Mouse (Mus musculus) liver, embryonic 12.5 days (tissue): ENCODE measurements around the gene Vash2. TPM values are rescaled to one million over a fixed set of nuclear protein-coding genes. Genes with fewer than 3 reads are reported as not detected.
A peak's percentile ranks its signal among the peaks of the same experiment; 100 is the strongest.
"Not testable (repeated sequence)": the region's sequence is repeated elsewhere in the genome, so short reads cannot be mapped to it uniquely, and the experiment has no call there.

Experiments
- ATAC-seq: fragments of 200-750 bp; cut with Nextera tagmentation; 2 replicates; pipeline ENCODE4 v1.8.0; 2017; ENCODE audit warnings: moderate number of reproducible peaks, mild to moderate bottlenecking, moderate library complexity
- H3K27ac ChIP-seq: fragments of 300-500 bp; sonication (generic); 2 replicates; pipeline ENCODE4 v1.5.1; 2016; ENCODE audit warnings: mild to moderate bottlenecking
- H3K27me3 ChIP-seq: fragments of 300-500 bp; sonication (generic); replicated peaks from 2 replicates; pipeline ENCODE4 v1.6.1; 2016; ENCODE audit warnings: mild to moderate bottlenecking, moderate library complexity
- H3K36me3 ChIP-seq: fragments of 300-500 bp; sonication (generic); 2 replicates; pipeline ENCODE4 v1.6.1; 2016; ENCODE audit warnings: mild to moderate bottlenecking, moderate library complexity
- H3K4me1 ChIP-seq: fragments of 300-500 bp; sonication (generic); 2 replicates; pipeline ENCODE4 v1.6.1; 2016
- H3K4me2 ChIP-seq: fragments of 300-500 bp; sonication (generic); 2 replicates; pipeline ENCODE4 v1.6.1; 2016; ENCODE audit warnings: mild to moderate bottlenecking, moderate library complexity
- H3K4me3 ChIP-seq: fragments of 300-500 bp; sonication (generic); 2 replicates; pipeline ENCODE4 v1.5.1; 2016; ENCODE audit warnings: mild to moderate bottlenecking, moderate library complexity
- H3K9ac ChIP-seq: fragments of 300-500 bp; sonication (generic); 2 replicates; pipeline ENCODE4 v1.6.1; 2016; ENCODE audit warnings: mild to moderate bottlenecking, moderate library complexity
- H3K9me3 ChIP-seq: fragments of 300-500 bp; sonication (generic); replicated peaks from 2 replicates; pipeline ENCODE4 v1.6.1; 2016; ENCODE audit warnings: mild to moderate bottlenecking, moderate library complexity
- WGBS: fragments of 180-500 bp; shearing (Covaris S2); methylation state at CpG from one replicate; pipeline ENCODE4 v1.1.7; 2016; ENCODE audit not compliant: insufficient replicate concordance; 5-methylcytosine and 5-hydroxymethylcytosine counted together
- polyA plus RNA-seq: library from polyadenylated mRNA; unstranded; fragments of >200 nt; fragmentation: Nextera tagmentation; extraction: Ambion mirVana; gene quantifications from 2 replicates; pipeline ENCODE4 v1.2.1, GENCODE M21; 2016

Vash2 gene
- 3.9 and 4.0 TPM in 2 replicates for polyA plus RNA-seq

DNA sequence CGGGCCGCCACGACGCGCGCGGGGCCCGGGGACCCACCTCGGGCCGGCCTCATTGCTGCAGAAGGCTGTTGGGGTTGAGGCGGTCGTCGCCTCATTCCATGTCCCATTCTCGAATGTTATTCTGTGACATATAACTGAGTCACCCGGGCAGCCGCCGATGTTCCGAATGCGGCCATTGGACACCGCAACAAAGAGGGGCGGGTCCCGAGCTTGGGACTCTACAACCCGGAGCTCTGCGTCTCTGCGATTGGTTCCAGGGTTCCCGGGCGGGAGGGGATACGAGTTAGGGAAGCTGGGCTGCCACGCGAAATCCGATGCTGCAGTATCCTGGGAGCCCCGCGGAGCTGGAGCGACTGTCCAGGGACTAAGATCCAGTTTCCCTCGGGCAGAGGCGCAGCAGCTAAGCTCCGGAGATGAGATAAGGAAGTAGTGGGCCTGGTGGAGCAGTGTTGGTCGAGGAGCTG lies at the start of gene Vash2:
Vash2 (minus strand) TSS at position 197 of the 464 bp plus-strand sequence.
- Histone ChIP-seq H3K27ac (peak within 1 kb of the TSS; percentile 64; the same call in 1 of the 2 replicates), H3K4me2 (peak within 1 kb of the TSS; percentile 72), H3K27me3 (peaks cover 78% of the 10 kb centered on the region), H3K4me1 (peaks cover 13% of the 10 kb centered on the region), H3K36me3 (no peaks in the 10 kb centered on the region), H3K9me3 (no peaks in the 10 kb centered on the region), H3K9ac (peak within 1 kb of the TSS; percentile 52), H3K4me3 (peak within 1 kb of the TSS; percentile 53)
- ATAC-seq, result peak; percentile 70
- WGBS, result 1% methylated on average over 30 of the region's 38 CpGs

DNA sequence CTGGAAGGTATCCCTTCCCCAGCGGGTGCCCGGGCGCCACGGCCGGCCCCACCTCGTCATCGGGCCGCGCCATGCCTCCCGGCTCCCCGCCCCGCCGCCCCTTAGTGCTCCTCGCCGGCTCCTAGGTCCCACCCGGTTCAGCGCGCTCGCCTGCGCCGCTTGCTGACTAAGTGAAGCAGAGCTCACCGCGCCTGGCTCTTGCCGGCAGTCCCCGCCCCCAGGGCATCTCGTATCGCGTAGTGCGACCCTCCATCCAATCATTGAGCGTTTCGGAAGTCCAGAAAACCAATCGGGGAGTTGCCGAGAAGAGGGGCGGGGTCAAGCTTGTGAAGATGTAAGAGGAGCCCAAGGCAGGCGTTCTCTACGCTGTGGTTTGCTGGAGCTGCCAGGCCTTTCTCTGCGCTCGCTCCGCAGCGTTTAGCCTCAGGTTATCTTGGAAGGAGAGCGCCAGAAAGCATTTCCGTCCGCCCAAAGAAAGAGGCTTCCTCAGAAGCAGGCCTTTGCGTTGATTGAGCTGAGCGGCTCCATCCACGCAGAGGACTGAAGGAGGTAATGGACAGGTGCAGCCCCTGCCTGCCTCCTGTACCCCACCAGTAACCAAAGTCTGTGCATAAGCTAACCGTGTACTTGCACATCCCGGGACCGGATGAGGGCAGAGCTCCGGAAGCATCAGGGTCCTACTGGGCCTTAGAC lies 47.1 kb upstream of the Vash2 start, which contains the start of gene Flvcr1:
Flvcr1 (minus strand) TSS at position 138 of the 693 bp plus-strand sequence.
- WGBS, result under 1% methylated on average over 50 of the region's 50 CpGs
- H3K9ac ChIP-seq, result peak within 1 kb of the TSS; percentile 89
- H3K4me3 ChIP-seq, result peak within 1 kb of the TSS; percentile 84
- H3K4me2 ChIP-seq, result peak within 1 kb of the TSS; percentile 100
- H3K36me3 ChIP-seq, result peaks cover 8% of the 10 kb centered on the region
- H3K27me3 ChIP-seq, result no peaks in the 10 kb centered on the region
- H3K4me1 ChIP-seq, result peaks cover 31% of the 10 kb centered on the region
- peak; percentile 99 for ATAC-seq
- peak within 1 kb of the TSS; percentile 86 for H3K27ac ChIP-seq
- H3K9me3 ChIP-seq, result no peaks in the 10 kb centered on the region

GRCm38 (mm10) chr1:191025016-191026012 lies 46.2 kb upstream of the Vash2 start:
- Histone ChIP-seq H3K36me3 (peaks cover 12% of the 10 kb centered on the region), H3K4me3 (peak overlapping the region; percentile 84), H3K9ac (peak overlapping the region; percentile 89), H3K4me2 (peak overlapping the region; percentile 100), H3K27ac (peak overlapping the region; percentile 86), H3K27me3 (no peaks in the 10 kb centered on the region), H3K4me1 (peaks cover 27% of the 10 kb centered on the region), H3K9me3 (no peaks in the 10 kb centered on the region)
- 3% methylated on average over 68 of the region's 69 CpGs for WGBS
- peak; percentile 47 for ATAC-seq

DNA sequence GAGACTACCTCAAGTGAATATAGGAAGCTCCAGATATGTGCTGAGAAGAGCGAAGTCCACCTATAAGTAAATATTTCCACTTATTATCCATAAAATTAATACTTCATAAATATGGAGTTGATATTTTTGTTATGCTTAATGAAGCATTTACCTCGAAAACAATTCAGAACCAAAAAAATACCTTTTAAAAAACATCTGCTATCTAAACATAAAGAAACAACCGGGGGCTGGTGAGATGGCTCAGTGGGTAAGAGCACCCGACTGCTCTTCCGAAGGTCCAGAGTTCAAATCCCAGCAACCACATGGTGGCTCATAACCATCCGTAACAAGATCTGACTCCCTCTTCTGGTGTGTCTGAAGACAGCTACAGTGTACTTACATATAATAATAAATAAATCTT lies 44.7 kb upstream of the Vash2 start:
- H3K4me1 ChIP-seq, result peaks cover 27% of the 10 kb centered on the region
- not testable (repeated sequence) for H3K4me2 ChIP-seq, H3K27me3 ChIP-seq, ATAC-seq, H3K9me3 ChIP-seq, H3K9ac ChIP-seq, H3K27ac ChIP-seq, H3K4me3 ChIP-seq
- 83% methylated on average over 6 of the region's 6 CpGs for WGBS
- peaks cover 19% of the 10 kb centered on the region for H3K36me3 ChIP-seq

GRCm38 (mm10) chr1:191023140-191023539 lies 44.0 kb upstream of the Vash2 start:
- H3K4me3 ChIP-seq, result no peak overlapping the region
- ATAC-seq, result no peak
- 73% methylated on average over 2 of the region's 2 CpGs for WGBS

DNA sequence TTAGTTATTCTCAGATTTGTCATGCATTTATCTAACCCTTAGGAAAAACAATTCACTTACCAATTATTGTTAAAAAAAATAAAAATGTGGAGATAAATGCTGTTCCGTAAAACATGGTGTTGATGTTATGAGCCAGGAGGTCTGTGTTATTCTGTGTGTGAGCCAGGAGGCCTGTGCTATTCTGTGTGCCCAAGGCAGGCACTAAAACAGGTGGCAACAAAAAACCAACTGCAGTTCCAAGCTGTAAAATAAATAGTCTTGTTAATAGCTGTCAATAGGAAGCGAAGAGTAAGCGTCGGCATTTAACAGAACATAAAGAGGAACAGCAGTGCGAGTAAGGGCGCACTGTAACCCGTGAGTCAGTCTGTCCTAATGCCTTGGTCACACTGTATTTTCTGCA lies 41.9 kb upstream of the Vash2 start:
- 86% methylated on average over 7 of the region's 7 CpGs for WGBS
- Histone ChIP-seq H3K9ac (no peak overlapping the region), H3K4me1 (peaks cover 18% of the 10 kb centered on the region), H3K9me3 (no peaks in the 10 kb centered on the region), H3K27ac (no peak overlapping the region), H3K4me3 (no peak overlapping the region), H3K36me3 (peaks cover 19% of the 10 kb centered on the region), H3K4me2 (no peak overlapping the region), H3K27me3 (no peaks in the 10 kb centered on the region)
- no peak for ATAC-seq

More at GRCm38 (mm10) chr1:191023140-191023539, 44.0 kb upstream of the Vash2 start:
- peaks cover 27% of the 10 kb centered on the region for H3K4me1 ChIP-seq
- H3K36me3 ChIP-seq, result peaks cover 19% of the 10 kb centered on the region
- no peaks in the 10 kb centered on the region for H3K9me3 ChIP-seq
- no peak overlapping the region for H3K27ac ChIP-seq
- H3K9ac ChIP-seq, result no peak overlapping the region
- no peak overlapping the region for H3K4me2 ChIP-seq
- no peaks in the 10 kb centered on the region for H3K27me3 ChIP-seq

DNA sequence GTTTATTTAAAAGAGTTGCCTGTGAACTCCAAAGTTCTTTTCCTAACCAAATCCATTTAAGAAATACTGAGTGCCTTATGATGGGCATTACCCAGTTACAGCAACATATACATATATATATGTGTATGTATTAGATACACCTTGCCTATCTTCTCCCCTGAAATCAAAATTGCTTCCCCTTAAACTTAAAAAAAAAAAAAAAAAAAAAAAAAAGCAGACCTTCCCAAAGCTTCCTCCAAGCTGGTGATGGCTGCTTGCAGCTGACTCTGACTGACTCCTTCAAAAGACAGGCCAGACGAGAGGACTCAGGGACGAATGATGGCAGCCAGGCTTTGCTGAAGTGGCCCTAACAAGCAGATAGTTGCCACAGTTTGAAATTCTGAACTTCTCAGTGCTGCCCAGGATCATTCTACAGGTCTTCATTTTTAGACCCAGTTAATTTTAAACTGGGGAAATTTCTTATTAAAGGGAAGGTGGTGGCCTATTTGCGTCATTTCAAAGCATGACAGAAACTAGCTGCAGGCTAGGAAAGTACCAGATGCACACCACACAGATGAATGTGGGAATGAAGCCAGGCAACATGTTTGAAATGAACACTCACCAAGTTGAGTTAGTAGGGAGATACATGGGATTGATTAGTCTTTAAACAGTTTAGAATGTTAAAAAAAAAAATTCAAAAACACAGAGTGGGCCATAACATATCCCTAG lies 41.3 kb upstream of the Vash2 start:
- 87% methylated on average over 3 of the region's 3 CpGs for WGBS
- Histone ChIP-seq H3K27ac (no peak overlapping the region), H3K4me2 (no peak overlapping the region), H3K4me3 (no peak overlapping the region), H3K36me3 (peaks cover 19% of the 10 kb centered on the region), H3K4me1 (peaks cover 14% of the 10 kb centered on the region), H3K27me3 (no peaks in the 10 kb centered on the region), H3K9ac (no peak overlapping the region), H3K9me3 (no peaks in the 10 kb centered on the region)
- no peak for ATAC-seq

- Histone ChIP-seq H3K36me3 (peaks cover 25% of the 10 kb centered on the region), H3K9ac (no peak overlapping the region), H3K4me1 (peaks cover 9% of the 10 kb centered on the region), H3K9me3 (no peaks in the 10 kb centered on the region), H3K4me2 (no peak overlapping the region), H3K27me3 (no peaks in the 10 kb centered on the region), H3K4me3 (no peak overlapping the region), H3K27ac (no peak overlapping the region)
- 84% methylated on average over 5 of the region's 5 CpGs for WGBS
- ATAC-seq, result no peak
These were observed 40.7 kb upstream of the Vash2 start for GRCm38 (mm10) chr1:191019803-191020202.

DNA sequence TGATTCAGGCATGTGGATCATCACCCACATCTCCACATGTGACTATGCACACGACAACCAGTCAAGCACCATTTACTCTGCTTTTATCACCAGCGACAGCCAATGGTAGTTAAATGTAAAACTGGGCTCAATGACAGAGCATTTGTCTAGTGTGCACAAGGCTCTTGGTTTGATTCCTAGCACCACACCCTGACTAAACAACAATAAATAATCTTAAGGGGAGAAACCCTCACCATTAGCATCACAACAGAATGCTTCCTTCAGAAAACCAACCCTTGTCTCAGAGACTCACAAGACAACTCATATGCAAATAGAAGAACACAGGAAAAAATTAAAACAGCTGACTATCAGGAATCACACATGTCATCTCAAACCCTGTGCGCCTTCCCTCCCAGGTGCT lies 35.2 kb upstream of the Vash2 start:
- 89% methylated on average over 3 of the region's 3 CpGs for WGBS
- Histone ChIP-seq H3K9me3 (no peaks in the 10 kb centered on the region), H3K36me3 (peaks cover 61% of the 10 kb centered on the region), H3K27ac (no peak overlapping the region), H3K27me3 (no peaks in the 10 kb centered on the region), H3K4me2 (no peak overlapping the region), H3K4me1 (no peaks in the 10 kb centered on the region), H3K9ac (no peak overlapping the region), H3K4me3 (no peak overlapping the region)
- no peak for ATAC-seq

DNA sequence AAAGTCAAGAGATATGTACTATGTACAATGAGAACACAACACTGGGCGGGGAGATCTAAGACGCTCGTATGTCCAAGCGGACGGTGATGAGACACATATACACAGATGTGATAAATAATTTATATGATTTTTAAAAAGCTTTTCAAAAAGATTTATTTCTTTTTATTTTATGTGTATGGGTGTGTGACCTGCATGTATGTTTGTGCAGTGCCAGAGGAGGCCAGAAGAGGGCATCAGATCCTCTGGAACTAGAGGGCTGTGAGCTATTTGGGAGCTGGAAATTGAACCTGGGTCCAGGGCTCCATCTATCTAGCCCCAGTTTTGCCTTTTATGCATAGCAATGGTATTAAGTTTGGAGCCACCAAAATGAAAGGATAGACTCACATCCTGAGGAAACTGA lies 29.6 kb upstream of the Vash2 start:
- no peaks in the 10 kb centered on the region for H3K9me3 ChIP-seq
- H3K36me3 ChIP-seq, result peaks cover 83% of the 10 kb centered on the region
- no peak overlapping the region for H3K4me3 ChIP-seq
- ATAC-seq, result no peak
- no peak overlapping the region for H3K4me2 ChIP-seq
- H3K4me1 ChIP-seq, result no peaks in the 10 kb centered on the region
- H3K27me3 ChIP-seq, result no peaks in the 10 kb centered on the region
- WGBS, result 88% methylated on average over 5 of the region's 5 CpGs
- no peak overlapping the region for H3K9ac ChIP-seq
- no peak overlapping the region for H3K27ac ChIP-seq

DNA sequence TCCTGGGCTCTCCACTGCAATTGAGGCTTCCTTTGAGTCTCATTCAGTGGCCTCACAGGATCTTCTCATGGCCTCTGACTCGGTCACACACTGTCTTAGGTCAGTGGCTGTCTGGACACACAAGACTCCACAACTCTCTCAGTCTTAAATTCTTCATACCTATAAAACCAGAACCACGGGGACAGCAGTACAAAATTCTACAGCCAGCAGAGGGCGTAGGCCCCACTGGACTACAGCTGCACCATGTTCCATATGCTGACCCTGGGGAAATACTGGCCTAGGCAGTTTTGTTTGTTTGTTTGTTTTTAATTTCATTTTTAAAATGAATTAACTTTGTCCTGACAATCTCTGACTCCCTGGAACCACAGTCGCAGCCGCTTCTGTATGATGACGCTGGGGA lies 23.1 kb upstream of the Vash2 start:
- no peak for ATAC-seq
- H3K9me3 ChIP-seq, result peaks cover 3% of the 10 kb centered on the region; the same call in 1 of the 2 replicates
- 64% methylated on average over 6 of the region's 6 CpGs for WGBS
- H3K27me3 ChIP-seq, result no peaks in the 10 kb centered on the region
- peaks cover 22% of the 10 kb centered on the region for H3K36me3 ChIP-seq
- H3K4me2 ChIP-seq, result no peak overlapping the region
- H3K27ac ChIP-seq, result no peak overlapping the region
- no peak overlapping the region for H3K4me3 ChIP-seq
- no peaks in the 10 kb centered on the region for H3K4me1 ChIP-seq
- H3K9ac ChIP-seq, result no peak overlapping the region
